Mouse (Mus musculus): ENCODE data around the gene Cwc27.

- TF ChIP-seq E2F4 (IDR thresholded peaks at IDR 0.05; ENCODE audit: insufficient read depth) (no peak), POLR2A (IDR thresholded peaks at IDR 0.05; ENCODE audit: insufficient read length, low read depth) (no peak), MAX (IDR thresholded peaks at IDR 0.05; ENCODE audit: low read depth) (no peak), MYOD1 (IDR thresholded peaks at IDR 0.05; ENCODE audit: control insufficient read depth in 1 of 3, insufficient read length in 2 of 3, low read depth in 2 of 3) (no peak), TCF12 (IDR thresholded peaks at IDR 0.05; ENCODE audit: insufficient read depth, poor library complexity, severe bottlenecking) (no peak), MYOG (IDR thresholded peaks at IDR 0.05; ENCODE audit: control insufficient read depth in 1 of 3, insufficient read depth in 1 of 3, insufficient read length in 2 of 3, low read depth in 2 of 3) (no peak), CEBPB (IDR thresholded peaks at IDR 0.05; ENCODE audit: insufficient read depth, poor library complexity, severe bottlenecking) (no peak)
Measured at GRCm38 (mm10) chr13:104817696-104818095, 754 bp upstream of the Cwc27 start.
